Mouse (Mus musculus): ENCODE measurements at regions not wholly inside any gene's neighbourhood (a gene's known extent, or its start where the extent isn't known, plus 50 kb on each side); places are given as distances from the start of the nearest gene placed in this dataset.

- no peak for ATAC-seq (ENCODE audit: insufficient number of reproducible peaks, low FRiP score)
- 74% methylated on average over 6 of the region's 6 CpGs for WGBS
- Histone ChIP-seq H3K4me3 (no peak overlapping the region), H3K9ac (no peak overlapping the region), H3K36me3 (no peaks in the 10 kb centered on the region), H3K4me1 (replicated peaks) (peaks cover 3% of the 10 kb centered on the region), H3K4me2 (no peak overlapping the region), H3K27ac (ENCODE audit: poor library complexity, severe bottlenecking) (no peak overlapping the region), H3K27me3 (replicated peaks) (peaks cover 73% of the 10 kb centered on the region), H3K9me3 (replicated peaks) (no peaks in the 10 kb centered on the region)
Measured at GRCm38 (mm10) chr6:117622446-117622845, 218.5 kb upstream of the Zfp637 start.

- Histone ChIP-seq H3K4me2 (no peak overlapping the region), H3K27me3 (replicated peaks) (peaks cover 73% of the 10 kb centered on the region), H3K27ac (ENCODE audit: poor library complexity, severe bottlenecking) (no peak overlapping the region), H3K4me3 (no peak overlapping the region), H3K36me3 (no peaks in the 10 kb centered on the region), H3K4me1 (replicated peaks) (no peaks in the 10 kb centered on the region), H3K9ac (no peak overlapping the region), H3K9me3 (replicated peaks) (no peaks in the 10 kb centered on the region)
- ATAC-seq (ENCODE audit: insufficient number of reproducible peaks, low FRiP score): no peak
Measured at GRCm38 (mm10) chr6:117622946-117623345, 218.0 kb upstream of the Zfp637 start.

- ATAC-seq (ENCODE audit: insufficient number of reproducible peaks, low FRiP score): no peak
- Histone ChIP-seq H3K27me3 (replicated peaks) (peaks cover 47% of the 10 kb centered on the region), H3K4me1 (replicated peaks) (no peaks in the 10 kb centered on the region)
Measured at GRCm38 (mm10) chr6:117625716-117626115, 215.3 kb upstream of the Zfp637 start.

DNA sequence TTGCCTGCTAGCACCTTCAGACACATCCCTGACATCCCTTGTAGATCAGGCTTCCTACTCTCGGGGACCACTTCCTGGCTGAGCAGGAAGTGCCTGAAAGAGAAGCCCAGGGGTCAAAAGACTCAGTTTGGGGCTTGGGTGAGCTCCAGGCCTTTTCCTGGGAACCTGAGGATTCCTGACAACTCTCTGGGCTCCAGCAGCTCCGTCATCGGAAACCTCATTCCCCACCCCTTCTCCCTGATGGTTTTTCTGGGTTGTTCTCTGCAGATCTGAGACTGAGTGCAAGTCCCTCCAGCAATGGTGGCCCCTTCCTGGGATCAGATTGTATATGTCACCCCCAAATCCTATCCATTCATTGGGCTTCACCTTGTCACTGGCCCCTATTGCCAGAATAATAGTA, 213.5 kb upstream of the Zfp637 start:
- Histone ChIP-seq H3K9me3 (replicated peaks) (peaks cover 5% of the 10 kb centered on the region; the same call in 1 of the 2 replicates), H3K4me2 (no peak overlapping the region), H3K4me3 (no peak overlapping the region), H3K36me3 (no peaks in the 10 kb centered on the region), H3K27me3 (replicated peaks) (peaks cover 32% of the 10 kb centered on the region), H3K9ac (no peak overlapping the region), H3K27ac (ENCODE audit: poor library complexity, severe bottlenecking) (no peak overlapping the region), H3K4me1 (replicated peaks) (no peaks in the 10 kb centered on the region)
- ATAC-seq (ENCODE audit: insufficient number of reproducible peaks, low FRiP score): no peak
- WGBS: 76% methylated on average over 3 of the region's 3 CpGs

More at GRCm38 (mm10) chr6:117625716-117626115, 215.3 kb upstream of the Zfp637 start:
- WGBS: 56% methylated on average over 5 of the region's 5 CpGs
- Histone ChIP-seq H3K36me3 (no peaks in the 10 kb centered on the region), H3K9me3 (replicated peaks) (peaks cover 3% of the 10 kb centered on the region; the same call in 1 of the 2 replicates), H3K4me2 (no peak overlapping the region), H3K4me3 (no peak overlapping the region), H3K27ac (ENCODE audit: poor library complexity, severe bottlenecking) (no peak overlapping the region), H3K9ac (no peak overlapping the region)

- Histone ChIP-seq H3K9me3 (replicated peaks) (no peaks in the 10 kb centered on the region), H3K27me3 (replicated peaks) (peaks cover 13% of the 10 kb centered on the region; the same call in 1 of the 2 replicates), H3K4me2 (no peak overlapping the region), H3K27ac (ENCODE audit: poor library complexity, severe bottlenecking) (no peak overlapping the region), H3K4me1 (replicated peaks) (peaks cover under 1% of the 10 kb centered on the region; the same call in 1 of the 2 replicates), H3K9ac (no peak overlapping the region), H3K36me3 (no peaks in the 10 kb centered on the region), H3K4me3 (no peak overlapping the region)
- WGBS: 54% methylated on average over 8 of the region's 8 CpGs
- no peak for ATAC-seq (ENCODE audit: insufficient number of reproducible peaks, low FRiP score)
Measured at GRCm38 (mm10) chr6:117646628-117647027, 194.4 kb upstream of the Zfp637 start.

GRCm38 (mm10) chr6:117650541-117650940, 190.4 kb upstream of the Zfp637 start:
- WGBS: 75% methylated on average over 5 of the region's 5 CpGs
- H3K9ac ChIP-seq: no peak overlapping the region
- no peak overlapping the region for H3K27ac ChIP-seq (ENCODE audit: poor library complexity, severe bottlenecking)
- H3K4me3 ChIP-seq: no peak overlapping the region
- no peaks in the 10 kb centered on the region for H3K9me3 ChIP-seq (replicated peaks)
- ATAC-seq (ENCODE audit: insufficient number of reproducible peaks, low FRiP score): no peak
- H3K36me3 ChIP-seq: no peaks in the 10 kb centered on the region
- H3K4me2 ChIP-seq: no peak overlapping the region
- peaks cover 20% of the 10 kb centered on the region for H3K27me3 ChIP-seq (replicated peaks)
- peaks cover 6% of the 10 kb centered on the region for H3K4me1 ChIP-seq (replicated peaks)

DNA sequence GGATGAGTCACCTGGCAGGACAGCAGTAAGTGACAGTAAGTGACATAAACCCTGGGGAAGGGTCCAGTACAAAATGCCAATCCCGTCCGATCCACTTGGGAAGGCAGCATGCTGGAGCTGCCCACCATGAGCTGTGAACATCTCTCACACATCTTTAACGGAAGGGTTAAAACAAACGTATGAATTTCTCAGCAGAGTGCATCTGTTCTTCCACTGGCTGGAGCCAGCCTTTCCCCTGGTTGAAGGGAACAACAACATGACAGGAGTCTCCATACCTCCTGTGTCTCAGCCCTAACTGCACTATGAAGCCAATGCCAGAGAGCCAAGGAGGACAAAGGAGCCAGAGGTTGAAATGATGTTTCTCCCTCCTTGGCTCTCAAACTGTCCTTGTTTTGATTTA, 189.4 kb upstream of the Zfp637 start:
- WGBS: 84% methylated on average over 4 of the region's 4 CpGs
- ATAC-seq (ENCODE audit: insufficient number of reproducible peaks, low FRiP score): no peak
- no peak overlapping the region for H3K27ac ChIP-seq (ENCODE audit: poor library complexity, severe bottlenecking)

GRCm38 (mm10) chr6:117652012-117652411, 189.0 kb upstream of the Zfp637 start:
- Histone ChIP-seq H3K27ac (ENCODE audit: poor library complexity, severe bottlenecking) (no peak overlapping the region), H3K27me3 (replicated peaks) (peaks cover 24% of the 10 kb centered on the region), H3K36me3 (no peaks in the 10 kb centered on the region), H3K4me1 (replicated peaks) (peaks cover 6% of the 10 kb centered on the region), H3K9me3 (replicated peaks) (no peaks in the 10 kb centered on the region), H3K4me3 (no peak overlapping the region), H3K9ac (no peak overlapping the region), H3K4me2 (no peak overlapping the region)
- ATAC-seq (ENCODE audit: insufficient number of reproducible peaks, low FRiP score): no peak
- 30% methylated on average over 3 of the region's 3 CpGs for whole genome bisulfite sequencing

More for the DNA sequence above, 189.4 kb upstream of the Zfp637 start:
- Histone ChIP-seq H3K36me3 (no peaks in the 10 kb centered on the region), H3K4me3 (no peak overlapping the region), H3K4me1 (replicated peaks) (peaks cover 6% of the 10 kb centered on the region), H3K4me2 (no peak overlapping the region), H3K9me3 (replicated peaks) (no peaks in the 10 kb centered on the region), H3K9ac (no peak overlapping the region), H3K27me3 (replicated peaks) (peaks cover 22% of the 10 kb centered on the region)

GRCm38 (mm10) chr6:117652917-117653316, 188.1 kb upstream of the Zfp637 start:
- no peak overlapping the region for H3K9ac ChIP-seq
- no peak for ATAC-seq (ENCODE audit: insufficient number of reproducible peaks, low FRiP score)
- H3K9me3 ChIP-seq (replicated peaks): no peaks in the 10 kb centered on the region
- no peak overlapping the region for H3K4me3 ChIP-seq
- peaks cover 6% of the 10 kb centered on the region for H3K4me1 ChIP-seq (replicated peaks)
- H3K4me2 ChIP-seq: no peak overlapping the region
- 66% methylated on average over 9 of the region's 9 CpGs for WGBS
- no peak overlapping the region for H3K27ac ChIP-seq (ENCODE audit: poor library complexity, severe bottlenecking)
- peaks cover 23% of the 10 kb centered on the region for H3K27me3 ChIP-seq (replicated peaks)
- H3K36me3 ChIP-seq: no peaks in the 10 kb centered on the region

GRCm38 (mm10) chr6:117653886-117654425, 187.0 kb upstream of the Zfp637 start:
- Histone ChIP-seq H3K27me3 (replicated peaks) (peaks cover 27% of the 10 kb centered on the region), H3K36me3 (no peaks in the 10 kb centered on the region), H3K9me3 (replicated peaks) (no peaks in the 10 kb centered on the region), H3K27ac (ENCODE audit: poor library complexity, severe bottlenecking) (no peak overlapping the region), H3K4me1 (replicated peaks) (peaks cover 6% of the 10 kb centered on the region), H3K9ac (no peak overlapping the region), H3K4me2 (no peak overlapping the region), H3K4me3 (no peak overlapping the region)
- ATAC-seq (ENCODE audit: insufficient number of reproducible peaks, low FRiP score): no peak
- WGBS: 81% methylated on average over 15 of the region's 15 CpGs

DNA sequence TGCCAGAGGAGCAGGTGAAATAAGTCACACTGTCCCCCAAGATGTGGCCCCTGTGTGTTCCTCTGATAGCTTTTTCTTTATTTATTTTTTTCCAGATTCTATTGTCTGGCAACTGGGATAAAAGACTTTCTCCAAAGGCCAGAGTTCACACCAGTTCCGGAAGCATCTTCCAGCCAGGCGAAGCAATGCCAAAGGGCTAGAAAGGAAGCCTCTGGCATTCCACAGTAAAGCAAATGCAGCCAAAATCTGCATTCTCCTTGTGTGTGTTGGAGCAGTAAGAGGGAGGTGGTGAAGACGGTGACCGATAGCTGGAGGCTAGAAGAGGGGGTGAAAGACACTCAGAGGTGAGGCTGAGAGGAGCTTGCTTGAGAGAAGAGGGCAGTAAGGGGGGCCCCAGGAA, 185.0 kb upstream of the Zfp637 start:
- Histone ChIP-seq H3K9ac (no peak overlapping the region), H3K27me3 (replicated peaks) (peaks cover 27% of the 10 kb centered on the region), H3K4me1 (replicated peaks) (peaks cover 6% of the 10 kb centered on the region), H3K4me3 (no peak overlapping the region), H3K4me2 (no peak overlapping the region), H3K36me3 (no peaks in the 10 kb centered on the region), H3K9me3 (replicated peaks) (no peaks in the 10 kb centered on the region), H3K27ac (ENCODE audit: poor library complexity, severe bottlenecking) (no peak overlapping the region)
- 81% methylated on average over 4 of the region's 4 CpGs for WGBS
- no peak for ATAC-seq (ENCODE audit: insufficient number of reproducible peaks, low FRiP score)

- Histone ChIP-seq H3K27me3 (replicated peaks) (peaks cover 19% of the 10 kb centered on the region), H3K27ac (ENCODE audit: poor library complexity, severe bottlenecking) (no peak overlapping the region), H3K4me1 (replicated peaks) (no peaks in the 10 kb centered on the region), H3K4me2 (no peak overlapping the region), H3K4me3 (no peak overlapping the region), H3K9ac (no peak overlapping the region), H3K36me3 (no peaks in the 10 kb centered on the region), H3K9me3 (replicated peaks) (no peaks in the 10 kb centered on the region)
- ATAC-seq (ENCODE audit: insufficient number of reproducible peaks, low FRiP score): no peak
- WGBS: 6% methylated on average over 1 of the region's 1 CpGs
Measured at GRCm38 (mm10) chr6:117660576-117660975, 180.4 kb upstream of the Zfp637 start.

All from heart, embryonic 12.5 days (tissue).